Mouse (Mus musculus) T-helper 17 cell (primary cell): ENCODE results near the gene Vmn1r188.

Experiments
- in situ Hi-C, 2 experiments: fragments of 300-600 bp; cut with MboI, MseI; formaldehyde crosslinking; loops; 1 replicate in 1 of 2; 2 replicates in 1 of 2; pipeline ENCODE4 v1.15.1; 2025; ENCODE audit warnings: high pct_unique_total_duplicates in 2 of 2

The Vmn1r188 gene

DNA sequence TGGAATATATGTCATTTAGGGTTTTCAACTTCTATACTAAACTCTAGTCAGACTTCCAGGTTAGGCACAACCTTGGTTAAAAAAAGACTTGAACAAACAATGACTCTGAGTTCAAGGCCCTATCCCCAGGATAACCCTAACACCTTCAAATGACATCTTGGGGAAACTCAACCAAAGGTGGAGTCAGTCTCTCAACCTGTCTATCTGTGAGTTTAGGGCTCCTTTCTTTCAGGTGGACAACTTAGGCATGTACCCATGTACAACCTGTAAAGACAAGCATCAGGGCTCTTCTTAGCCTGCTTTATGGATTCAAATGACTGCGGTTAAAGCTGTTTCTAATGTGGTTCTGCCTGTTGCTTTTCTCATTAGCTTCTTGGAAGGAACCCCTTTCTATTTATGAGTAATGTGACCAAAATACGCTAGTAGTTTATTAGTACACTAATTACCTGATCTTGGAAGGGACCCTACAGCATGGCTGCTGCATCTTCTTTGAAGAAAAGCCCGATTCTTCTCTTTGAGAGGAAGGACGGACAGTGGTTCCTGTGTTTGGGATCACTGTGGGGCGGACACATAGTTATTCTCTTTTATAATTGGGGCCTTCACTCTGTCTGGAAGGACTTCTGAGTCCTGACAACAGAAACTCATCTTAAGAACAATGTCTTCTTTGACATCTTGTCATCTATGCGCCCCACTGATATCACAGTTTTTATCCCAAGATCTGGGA lies 39.6 kb upstream of the Vmn1r188 start:
- in situ Hi-C loops = loop anchor here (5.0 to 10.0 kb wide), 5 partner anchors 312 to 1638 kb away; partner anchors contain the start of genes Hist1h1d (in 1 of the 2), Hist1h2ac (in 1 of the 2), Hist1h2bc (in 1 of the 2) and Hist1h4f (in 1 of the 2)

DNA sequence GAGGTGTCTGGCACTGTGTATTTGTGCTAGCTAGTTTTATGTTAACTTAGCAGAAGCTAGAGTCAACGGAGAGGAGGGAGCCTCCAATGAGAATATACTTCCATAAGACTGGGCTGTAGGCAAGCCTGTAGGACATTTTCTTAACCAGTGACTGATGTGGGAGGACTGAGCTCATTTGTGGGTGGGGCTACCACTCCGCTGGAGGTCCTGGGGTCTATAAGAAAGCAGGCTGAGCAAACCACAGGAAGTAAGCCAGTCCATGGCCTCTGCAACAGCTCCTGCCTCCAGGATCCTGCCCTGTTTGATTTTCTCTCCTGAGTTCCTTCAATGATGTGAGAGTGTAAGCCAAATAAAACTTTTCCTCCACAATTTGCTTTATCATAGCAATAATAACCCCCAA lies 38.9 kb upstream of the Vmn1r188 start:
- in situ Hi-C loops = loop anchor here (5.0 to 10.0 kb wide), 4 partner anchors 313 to 1509 kb away; partner anchors contain the start of genes Hist1h1d (in 1 of the 2) and Hist1h4f (in 1 of the 2)

- in situ Hi-C loops = loop anchor here (5.0 to 10.0 kb wide), 4 partner anchors 317 to 1506 kb away; partner anchors contain the start of genes Hist1h1d (in 1 of the 2) and Hist1h4f (in 1 of the 2)
Measured at GRCm38 (mm10) chr13:22049041-22049440, 35.2 kb upstream of the Vmn1r188 start.

- in situ Hi-C loops = loop anchor here (5.0 to 25.0 kb wide), 6 partner anchors 318 to 1505 kb away; partner anchors contain the start of genes Hist1h1d (in 1 of the 2), Hist1h4f (in 1 of the 2), Olfr1366 (in 1 of the 2) and Zkscan8 (in 1 of the 2)
Measured at GRCm38 (mm10) chr13:22049737-22050440, 34.4 kb upstream of the Vmn1r188 start.

- in situ Hi-C loops = loop anchor here in 1 of 2 experiments (5.0 to 25.0 kb wide), 2 partner anchors 514 to 1246 kb away; partner anchors contain the start of genes Olfr1366 and Zkscan8
Measured at GRCm38 (mm10) chr13:22050591-22051522, 33.4 kb upstream of the Vmn1r188 start.

DNA sequence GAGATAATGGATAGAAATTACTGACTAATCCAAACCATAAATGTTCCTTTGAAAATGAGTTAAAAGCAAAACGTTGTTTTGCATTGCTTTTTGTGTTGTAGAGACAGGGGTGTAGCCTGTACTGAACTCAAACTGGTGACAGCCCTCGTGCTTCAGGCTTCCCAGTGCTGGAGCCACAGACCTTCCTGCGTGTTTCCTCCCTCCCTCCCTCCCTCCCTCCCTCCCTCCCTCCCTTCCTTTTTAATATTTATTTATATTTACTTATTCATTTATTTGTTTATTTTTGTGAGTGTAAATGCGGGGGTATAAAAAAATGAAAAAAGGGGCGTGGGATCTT lies 32.7 kb upstream of the Vmn1r188 start:
- in situ Hi-C loops = loop anchor here in 1 of 2 experiments (5.0 to 25.0 kb wide), 2 partner anchors 514 to 1246 kb away; partner anchors contain the start of genes Olfr1366 and Zkscan8

DNA sequence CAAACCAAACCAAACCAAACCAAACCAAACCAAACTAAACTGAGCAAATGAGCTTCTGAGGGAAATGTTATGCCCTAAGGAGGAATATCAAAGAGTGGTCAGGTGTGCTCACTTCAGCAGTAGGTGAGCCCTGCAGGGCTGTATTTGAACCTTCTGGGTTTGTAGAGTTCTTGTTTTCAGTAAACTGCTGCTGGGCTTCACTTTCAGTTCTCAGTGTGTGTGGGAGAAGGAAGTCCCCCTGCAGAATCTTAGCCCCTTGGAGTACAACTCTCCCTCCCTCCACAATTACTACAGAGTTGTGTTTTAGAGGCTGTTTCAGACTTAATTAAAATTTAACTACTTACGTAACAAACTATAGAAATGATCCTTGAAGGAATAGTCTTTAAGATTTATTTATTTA lies 30.5 kb upstream of the Vmn1r188 start:
- in situ Hi-C loops = loop anchor here in 1 of 2 experiments (5.0 to 25.0 kb wide), 2 partner anchors 516 to 1244 kb away; partner anchors contain the start of genes Olfr1366 and Zkscan8

- in situ Hi-C loops = loop anchor here in 1 of 2 experiments (25.0 kb wide), 1 partner anchor 524 kb away; the partner anchor contains the start of genes Olfr1366 and Zkscan8
Measured at GRCm38 (mm10) chr13:22061422-22061821, 22.8 kb upstream of the Vmn1r188 start.

DNA sequence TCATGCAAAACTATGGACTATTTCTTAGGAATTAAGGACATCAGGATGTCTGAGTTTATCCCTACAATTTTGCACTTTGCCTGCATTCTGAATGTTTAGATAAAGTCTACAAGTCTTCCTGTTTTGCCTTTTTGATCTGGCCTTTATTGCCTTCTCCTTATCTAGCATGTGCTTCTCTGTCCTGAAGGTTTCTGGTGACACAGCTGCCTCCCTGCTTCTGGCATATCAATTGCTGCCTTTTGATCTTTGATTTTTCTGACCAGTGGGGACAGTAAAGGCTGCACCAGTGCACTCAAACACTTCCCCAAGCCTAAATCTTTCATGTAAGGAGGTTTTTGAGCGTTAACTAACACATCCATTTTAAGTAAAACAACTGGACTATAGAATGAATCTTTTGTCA lies 20.8 kb upstream of the Vmn1r188 start:
- in situ Hi-C loops = loop anchor here in 1 of 2 experiments (25.0 kb wide), 1 partner anchor 526 kb away; the partner anchor contains the start of genes Olfr1366 and Zkscan8

DNA sequence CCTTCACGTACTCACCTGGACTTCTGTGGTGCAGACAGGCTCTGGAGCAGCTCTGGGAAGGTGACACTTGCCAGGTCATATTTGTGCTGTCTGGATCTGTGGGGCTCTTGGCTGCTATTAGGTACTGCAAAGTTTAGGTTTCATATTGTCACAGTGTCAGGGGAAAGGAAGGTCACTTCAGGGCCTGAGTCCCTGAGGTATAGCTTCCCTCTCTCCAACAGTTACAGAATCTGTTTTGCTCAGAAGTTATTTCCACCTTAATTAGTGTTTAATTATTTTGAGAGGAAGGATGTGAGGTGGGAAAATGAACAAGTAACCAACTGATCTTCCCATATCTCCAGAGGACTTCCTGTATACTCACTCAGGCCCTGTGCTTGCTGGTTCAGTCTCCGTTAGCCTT lies 21.5 kb downstream of the Vmn1r188 start, which contains the start of gene Vmn1r189:
Gene Vmn1r189, minus strand, starts transcription at position 101 of the 400 bp plus-strand sequence.
- in situ Hi-C loops = loop anchor here (5.0 kb wide), 1 partner anchor 1107 kb away; the partner anchor contains the start of gene Vmn1r221 (in 2 of the 2)

DNA sequence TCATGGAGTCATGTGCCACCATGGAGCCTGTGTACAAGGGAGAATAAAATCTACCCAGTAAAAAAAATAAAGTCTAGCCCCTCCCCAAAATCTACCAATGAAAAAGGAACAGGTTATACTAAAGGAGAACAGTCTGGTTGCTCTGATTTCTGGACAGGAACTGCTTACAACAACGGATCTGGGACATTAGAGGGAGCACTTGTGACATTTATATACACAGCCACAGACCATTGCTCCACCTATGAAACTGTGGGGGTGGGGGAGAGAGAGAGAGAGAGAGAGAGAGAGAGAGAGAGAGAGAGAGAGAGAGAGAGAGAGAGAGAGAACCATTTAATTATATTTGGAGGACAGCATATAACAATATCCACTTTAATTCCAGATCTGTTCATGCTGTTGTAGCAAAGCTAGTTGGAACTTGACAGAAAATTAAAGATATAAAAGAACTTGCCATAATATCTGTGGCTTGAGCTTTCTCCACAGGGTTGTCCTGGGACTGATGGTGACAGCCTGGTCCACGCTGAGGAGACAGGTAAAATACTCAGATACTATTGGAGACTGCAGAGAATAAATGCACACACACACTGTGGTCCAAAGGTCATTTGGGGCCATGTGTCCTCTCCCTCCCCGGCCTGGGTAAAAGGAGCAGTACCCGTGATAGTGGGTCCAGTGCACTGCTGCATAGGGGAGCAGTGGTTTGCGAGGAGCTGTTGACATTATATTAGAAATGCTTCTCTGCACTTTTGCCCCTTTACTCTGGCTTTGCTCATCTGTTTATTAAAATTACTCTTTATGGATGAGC lies 52.5 kb downstream of the Vmn1r188 start:
- in situ Hi-C loops = loop anchor here (5.0 kb wide), 1 partner anchor 1121 kb away; no protein-coding TSS in a partner anchor
